Mouse (Mus musculus) left cerebral cortex, adult 6 months (tissue): ENCODE data around the gene Orc3. TPM values are rescaled to one million over a fixed set of nuclear protein-coding genes. Genes with fewer than 3 reads are reported as not detected.

Experiments
- long read RNA-seq, 2 experiments: library from polyadenylated mRNA; unstranded; transcript quantifications; one replicate each; pipeline ENCODE4 v2.0.0; 2019 to 2020
- polyA plus RNA-seq: library from polyadenylated mRNA; unstranded; fragments of <200 nt; fragmentation: Nextera tagmentation; gene quantifications from 2 replicates; pipeline ENCODE4 v1.2.3, GENCODE M21; 2021

The Orc3 gene
- 28.7 and 32.6 TPM in 2 replicates for polyA plus RNA-seq
- long read RNA-seq, experiment 1, transcript Orc3-201 (20 exons, 2,300 nt): minor isoform, 75 of 209 reads
- long read RNA-seq, experiment 1, transcript Orc3-202 (20 exons, 2,266 nt): major isoform, 81 of 209 reads
- long read RNA-seq, experiment 1, partial matches to known transcripts: 19 of 209 reads
- long read RNA-seq, experiment 1, other reads (novel, unspliced or antisense): 34 of 209 reads
- long read RNA-seq, experiment 2, transcript Orc3-202 (20 exons, 2,266 nt): major isoform, 9 of 21 reads
- long read RNA-seq, experiment 2, partial matches to known transcripts: 1 of 21 reads
- long read RNA-seq, experiment 2, other reads (novel, unspliced or antisense): 8 of 21 reads

DNA sequence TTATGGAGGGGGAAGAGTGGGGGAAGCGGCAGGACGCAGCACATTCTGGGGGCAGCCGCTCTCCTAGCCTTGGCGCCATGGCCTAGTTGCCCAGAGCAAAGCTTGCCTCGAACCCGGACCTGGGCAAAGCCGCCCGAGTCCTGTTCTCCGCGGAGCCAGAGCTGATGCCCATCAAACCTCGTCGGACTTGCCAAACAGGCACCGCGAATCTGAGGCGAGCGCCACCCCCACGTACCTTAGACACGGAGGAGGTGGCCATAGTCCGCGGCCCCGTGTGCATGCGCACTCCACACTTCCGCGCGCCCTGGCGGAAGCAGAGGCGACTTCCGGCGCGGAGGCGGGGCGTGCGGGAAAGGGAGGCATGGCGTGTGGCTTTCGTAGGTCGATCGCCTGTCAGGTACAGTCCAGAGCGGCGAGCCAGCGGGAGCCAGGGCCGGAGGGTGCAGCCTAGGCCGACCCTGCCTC is at the start of gene Orc3, which contains the start of gene Rars2:
TSS of gene Orc3 (minus strand) at position 315 of the 465 bp plus-strand sequence.
TSS of gene Rars2 (plus strand) at position 328 of the 465 bp plus-strand sequence.

DNA sequence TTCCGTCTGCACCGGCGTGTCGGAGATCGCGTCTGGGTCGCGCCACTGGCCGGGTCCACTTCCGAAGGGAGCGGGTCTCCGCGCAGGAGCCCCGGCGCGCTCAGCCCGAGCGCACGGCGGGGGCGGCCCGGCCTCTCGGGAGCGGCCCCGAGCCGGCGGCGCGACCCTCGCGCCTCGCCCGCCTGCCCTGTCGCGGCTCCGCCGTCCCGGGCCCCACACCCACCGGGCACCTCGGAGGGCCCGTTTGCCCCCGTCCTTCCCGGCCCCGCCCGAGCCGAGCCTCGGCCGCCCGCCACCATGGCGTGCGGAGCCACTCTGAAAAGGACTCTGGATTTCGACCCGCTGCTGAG is 64.0 kb downstream of the Orc3 start, which contains the start of gene Akirin2:
TSS of gene Akirin2 (plus strand) at position 190 of the 350 bp plus-strand sequence.

Other genes starting within 250 kb of the Orc3 start
- 14.2 and 80.5 TPM in 2 replicates for gene Akirin2, start 64.0 kb downstream of the Orc3 start, polyA plus RNA-seq
- gene Rars2, start within 50 bp of the Orc3 start, polyA plus RNA-seq: 21.5 and 23.7 TPM in 2 replicates
- 21.6 and 29.6 TPM in 2 replicates for gene Slc35a1, start 72.5 kb upstream of the Orc3 start, polyA plus RNA-seq
- 2.2 and 2.9 TPM in 2 replicates for gene Cfap206, start 115.3 kb upstream of the Orc3 start, polyA plus RNA-seq
- gene Gm136, start 141.3 kb upstream of the Orc3 start, polyA plus RNA-seq: 0.21 TPM in 1 of 2 replicates, not detected in the other
- 83.1 and 88.1 TPM in 2 replicates for gene Smim8, start 163.5 kb upstream of the Orc3 start, polyA plus RNA-seq